Mouse (Mus musculus): ENCODE data around the gene Pigm.

Pigm gene

DNA sequence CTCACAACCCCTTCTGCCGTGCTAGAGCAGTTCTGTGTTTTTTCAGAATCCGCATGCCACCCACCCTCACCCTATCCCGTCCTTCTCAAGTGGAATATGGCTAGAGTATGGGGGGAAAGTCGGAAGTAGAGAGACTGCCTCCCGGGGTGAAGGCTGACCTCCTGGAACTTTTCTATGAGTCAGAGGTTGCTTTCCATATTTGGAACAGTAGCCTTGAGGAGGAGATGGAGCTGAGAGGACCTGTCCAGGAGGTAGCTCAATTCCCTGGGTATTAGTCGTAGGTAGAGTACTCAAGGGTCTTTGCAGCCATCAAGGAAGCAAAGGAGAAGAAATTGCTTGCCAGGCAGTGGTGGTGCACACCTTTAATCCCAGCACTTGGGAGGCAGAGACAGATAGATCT is 24.3 kb upstream of the Pigm start:
- no peak for DNase-seq (ENCODE audit: low read depth, low spot score)

DNA sequence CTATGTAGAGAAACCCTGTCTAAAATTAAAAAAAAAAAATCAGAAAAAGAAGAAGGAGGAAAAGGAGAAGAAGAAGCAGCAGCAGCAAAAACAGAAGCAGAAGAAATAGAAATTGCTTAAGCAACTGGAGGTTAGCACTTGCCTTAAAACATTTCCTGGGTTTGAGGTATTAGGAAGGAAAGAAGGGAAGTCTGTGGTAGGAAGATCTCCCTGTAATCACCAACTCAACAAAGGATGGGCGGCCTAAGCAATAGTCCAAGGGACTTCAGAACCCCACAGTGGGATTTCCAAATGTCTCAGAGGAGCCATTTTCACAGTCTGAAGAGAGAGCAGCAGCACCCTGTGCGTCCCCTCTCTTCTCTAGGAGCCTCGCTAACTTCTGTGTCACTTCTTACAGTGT is 23.9 kb upstream of the Pigm start:
- no peak for DNase-seq (ENCODE audit: low read depth, low spot score)

DNA sequence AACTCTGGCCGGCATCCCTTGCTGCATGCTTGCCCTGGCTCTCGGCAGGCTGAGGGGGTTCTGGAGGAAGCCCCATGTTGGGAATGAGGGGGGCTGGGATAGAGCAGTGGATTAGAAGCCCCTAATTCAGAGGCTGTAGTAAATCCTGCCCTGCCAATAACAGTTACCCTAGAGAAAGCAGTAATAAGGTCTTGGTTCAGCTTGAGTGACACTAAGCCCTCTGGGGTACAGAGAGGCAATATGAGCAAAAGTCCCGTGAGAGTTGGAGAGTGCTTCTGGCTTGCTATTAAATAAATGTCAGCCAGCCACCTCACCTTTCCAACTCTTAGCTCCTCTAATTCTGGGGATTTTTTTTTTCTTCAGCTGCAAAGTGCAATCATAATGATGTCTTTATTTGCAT is 21.0 kb upstream of the Pigm start:
- no peak for DNase-seq (ENCODE audit: low read depth, low spot score)

DNA sequence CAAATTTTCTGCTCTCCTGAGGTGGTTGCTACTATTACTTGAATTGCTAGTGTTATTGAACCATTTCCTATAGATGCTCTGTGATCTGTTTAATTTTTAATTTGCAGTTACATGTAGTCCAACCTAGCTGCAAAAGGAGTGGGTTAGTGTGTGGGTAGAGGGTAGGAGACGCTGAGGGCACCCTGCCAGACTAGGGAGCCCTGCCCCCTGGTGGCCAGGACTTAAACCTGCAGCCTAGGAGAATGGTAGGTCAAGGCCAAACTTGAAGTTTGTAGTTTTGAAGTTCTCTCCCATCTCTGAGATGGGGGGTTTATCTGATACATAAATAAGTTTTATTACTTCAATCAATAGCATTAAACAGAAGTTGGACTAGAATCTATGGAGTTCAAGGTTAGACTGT is 18.8 kb upstream of the Pigm start:
- DNase-seq (ENCODE audit: low read depth, low spot score) = peak; percentile 61

DNA sequence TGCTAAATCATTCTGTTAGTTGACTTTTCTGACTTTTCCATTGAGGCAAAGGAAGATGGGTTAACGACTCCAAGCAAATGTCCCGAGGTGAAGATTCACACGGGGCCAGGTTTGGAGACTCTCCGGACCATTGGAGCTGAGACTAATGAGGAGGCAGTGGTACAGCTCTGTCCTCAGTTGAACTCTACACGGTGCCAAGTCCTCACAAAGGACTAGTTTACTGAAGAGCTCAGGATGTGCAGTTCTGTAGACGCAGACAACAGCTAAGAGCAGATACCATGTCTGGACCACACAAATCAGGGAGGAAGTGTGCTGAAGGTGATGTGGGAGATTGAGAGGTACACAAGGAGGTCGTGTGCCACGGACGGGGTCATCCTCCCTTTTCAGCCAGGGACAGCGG is 18.0 kb upstream of the Pigm start:
- DNase-seq (ENCODE audit: low read depth, low spot score) = no peak

DNA sequence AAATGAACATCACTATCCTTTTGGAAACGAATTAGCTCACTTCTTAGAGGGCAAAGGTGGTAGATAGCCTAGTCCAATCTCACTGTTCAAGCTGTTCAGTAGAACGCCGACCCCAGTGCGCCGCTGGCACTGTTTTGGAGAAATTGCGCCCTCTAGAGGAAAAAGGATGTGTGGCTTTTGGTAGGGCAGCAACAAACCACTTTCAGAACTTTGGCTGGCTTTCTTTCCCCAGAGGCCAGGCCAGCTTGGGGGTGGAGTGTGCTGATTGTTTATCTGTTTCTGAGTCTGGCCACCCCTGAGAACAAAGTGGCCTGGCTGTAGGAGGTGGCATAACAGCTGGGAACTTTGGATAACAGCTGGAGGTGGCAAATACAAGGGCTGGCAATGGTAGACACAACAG is 11.7 kb upstream of the Pigm start:
- DNase-seq (ENCODE audit: low read depth, low spot score) = peak; percentile 87

DNA sequence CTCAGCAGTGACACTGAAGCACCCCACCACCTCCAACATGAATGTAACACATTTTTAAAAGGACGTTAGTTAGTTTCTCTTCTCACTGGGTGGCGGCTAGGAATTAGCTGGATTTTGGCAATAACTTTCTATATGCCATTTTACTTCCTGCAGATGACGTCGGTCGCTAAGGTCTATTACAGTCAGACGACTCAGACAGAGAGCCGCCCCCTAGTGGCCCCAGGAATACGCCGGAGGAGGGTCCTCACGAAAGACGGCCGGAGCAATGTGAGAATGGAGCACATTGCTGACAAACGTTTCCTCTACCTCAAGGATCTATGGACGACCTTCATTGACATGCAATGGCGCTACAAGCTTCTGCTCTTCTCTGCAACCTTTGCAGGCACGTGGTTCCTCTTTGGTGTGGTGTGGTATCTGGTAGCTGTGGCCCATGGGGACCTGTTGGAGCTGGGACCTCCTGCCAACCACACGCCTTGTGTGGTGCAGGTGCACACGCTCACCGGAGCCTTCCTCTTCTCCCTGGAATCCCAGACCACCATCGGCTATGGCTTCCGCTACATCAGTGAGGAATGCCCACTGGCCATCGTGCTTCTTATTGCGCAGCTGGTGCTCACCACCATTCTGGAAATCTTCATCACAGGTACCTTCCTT is 7.5 kb upstream of the Pigm start:
- peak; percentile 91 for DNase-seq (ENCODE audit: low read depth, low spot score)

DNA sequence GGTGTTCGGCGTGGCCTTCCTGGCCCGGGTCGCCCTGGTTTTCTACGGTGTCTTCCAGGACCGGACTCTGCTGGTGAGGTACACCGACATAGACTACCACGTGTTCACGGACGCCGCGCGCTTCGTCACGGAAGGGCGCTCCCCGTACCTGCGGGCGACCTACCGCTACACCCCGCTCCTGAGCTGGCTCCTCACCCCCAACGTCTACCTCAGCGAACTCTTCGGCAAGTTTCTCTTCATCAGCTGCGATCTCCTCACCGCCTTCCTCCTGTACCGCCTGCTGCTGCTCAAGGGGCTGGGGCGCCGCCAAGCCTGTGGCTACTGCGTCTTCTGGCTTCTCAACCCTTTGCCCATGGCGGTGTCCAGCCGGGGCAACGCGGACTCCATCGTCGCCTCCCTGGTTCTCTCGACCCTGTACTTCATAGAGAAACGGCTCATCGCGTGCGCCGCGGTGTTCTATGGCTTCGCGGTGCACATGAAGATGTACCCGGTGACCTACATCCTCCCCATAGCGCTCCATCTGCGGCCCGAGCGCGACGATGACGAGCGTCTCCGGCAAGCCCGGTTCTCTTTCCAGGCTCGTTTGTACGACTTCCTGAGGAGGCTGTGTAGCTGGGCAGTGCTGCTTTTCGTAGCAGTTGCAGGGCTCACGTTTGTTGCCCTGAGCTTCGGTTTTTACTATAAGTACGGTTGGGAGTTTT is 562 bp downstream of the Pigm start:
- DNase-seq (ENCODE audit: low read depth, low spot score) = no peak

DNA sequence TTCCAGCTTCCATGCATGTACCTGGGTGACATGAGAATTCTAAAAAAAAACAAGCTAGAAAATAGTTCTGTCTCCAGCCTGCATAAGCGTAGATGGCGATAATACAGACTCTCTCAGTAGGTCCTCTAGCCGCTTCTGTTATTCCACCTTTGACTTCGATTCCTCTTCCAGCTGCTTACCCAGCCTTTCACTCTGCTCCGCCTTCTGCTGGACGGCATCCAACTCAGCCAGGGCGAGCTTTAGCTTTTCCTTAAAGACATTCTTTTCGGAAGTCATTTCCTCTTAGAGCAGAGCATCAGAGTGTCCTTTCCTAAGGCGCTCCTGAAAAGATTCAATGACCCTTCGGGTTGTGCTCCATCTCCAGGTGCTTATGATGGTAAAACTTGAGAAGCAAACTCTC is 3.7 kb downstream of the Pigm start:
- DNase-seq (ENCODE audit: low read depth, low spot score) = no peak

DNA sequence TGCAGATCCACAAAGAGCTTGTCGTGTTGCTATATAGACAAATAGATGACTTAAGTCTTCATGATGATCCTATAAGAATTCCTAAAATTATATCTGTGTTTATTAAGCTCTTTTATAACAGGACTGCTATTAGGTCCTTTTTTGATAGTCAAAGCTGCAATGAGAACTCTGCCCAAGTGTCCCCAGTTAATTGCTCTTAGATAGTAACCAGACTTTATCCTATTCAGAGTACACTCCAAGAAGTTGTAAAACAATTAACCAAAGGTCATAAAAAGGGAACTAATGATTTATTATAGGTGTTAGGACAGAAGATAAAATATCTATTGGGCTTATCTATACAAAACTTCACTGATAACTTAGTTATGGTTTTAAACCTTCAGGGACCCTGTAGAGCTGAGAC is 5.7 kb downstream of the Pigm start:
- no peak for DNase-seq (ENCODE audit: low read depth, low spot score)

DNA sequence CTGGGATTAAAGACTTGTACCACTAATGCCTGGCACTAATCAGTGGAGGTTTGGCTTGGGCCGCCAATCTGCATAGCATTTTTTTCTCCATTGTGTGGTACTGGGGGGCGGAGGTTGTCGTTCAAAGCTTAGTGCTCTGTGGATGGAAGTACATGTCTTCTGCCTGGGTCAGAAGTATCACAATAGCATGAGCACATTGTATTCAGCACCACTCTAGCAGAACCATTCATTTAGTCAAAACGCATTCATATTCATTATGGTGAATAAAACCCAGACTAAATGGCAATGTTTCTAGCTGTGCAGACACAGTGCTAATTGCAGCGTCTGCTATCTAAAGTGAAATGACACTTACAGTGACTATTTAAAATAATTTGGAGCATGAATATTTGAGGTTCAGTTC is 10.9 kb downstream of the Pigm start:
- DNase-seq (ENCODE audit: low read depth, low spot score) = no peak

DNA sequence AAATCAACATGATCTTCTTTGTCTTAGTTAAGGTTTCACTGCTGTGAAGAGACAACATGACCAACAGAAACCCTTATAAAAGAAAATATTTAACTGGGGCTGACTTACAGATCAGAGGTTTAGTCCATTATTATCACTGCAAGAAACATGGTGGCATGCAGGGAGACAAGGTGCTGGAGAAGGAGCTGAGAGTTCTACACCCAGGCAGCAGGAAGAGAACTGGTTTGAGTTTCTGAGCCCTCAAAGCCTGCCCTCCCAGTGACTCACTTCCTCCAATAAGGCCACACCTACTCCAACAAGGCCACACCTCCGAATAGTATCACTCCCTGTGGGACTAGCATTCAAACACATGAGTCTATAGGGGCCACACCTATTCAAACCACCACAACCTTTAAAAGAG is 14.4 kb downstream of the Pigm start:
- DNase-seq (ENCODE audit: low read depth, low spot score) = peak; percentile 48

DNA sequence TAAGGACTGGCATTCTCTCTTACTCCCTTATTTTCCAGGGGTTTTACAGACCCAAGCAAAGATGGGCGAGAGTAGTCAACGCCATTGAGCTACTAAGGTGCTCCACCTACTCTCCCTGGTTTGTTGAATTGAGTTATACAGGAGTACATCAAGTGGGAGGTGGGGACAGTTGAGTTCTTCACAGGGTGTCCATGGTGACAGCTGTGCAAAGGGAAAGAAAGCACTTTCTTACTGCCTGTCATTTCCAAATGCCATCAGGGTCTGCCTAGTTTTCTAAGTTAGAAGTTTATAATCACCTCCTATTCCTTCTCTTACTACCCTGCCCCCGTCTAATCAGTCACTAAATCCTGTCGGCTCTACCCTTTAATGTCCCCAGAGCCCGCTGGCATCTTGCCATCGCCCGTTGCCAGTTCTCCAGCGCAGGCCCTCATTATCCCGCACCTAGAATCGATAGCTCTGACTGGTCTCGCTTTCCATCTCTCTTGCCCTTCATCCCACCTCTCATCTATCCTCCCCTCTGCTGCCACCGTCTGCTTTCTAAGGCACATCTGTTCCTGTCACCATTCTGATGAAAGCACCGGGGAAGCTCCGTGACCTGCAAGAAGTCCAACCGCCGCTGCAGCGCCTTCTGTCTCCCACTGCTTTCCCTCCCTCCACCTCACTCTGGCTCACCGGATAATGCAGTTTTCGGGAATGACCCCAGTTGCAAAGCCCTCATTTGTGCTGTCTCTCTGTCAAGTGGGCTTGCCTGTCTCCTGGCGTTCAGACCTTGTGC is 15.6 kb downstream of the Pigm start:
- no peak for DNase-seq (ENCODE audit: low read depth, low spot score)

DNA sequence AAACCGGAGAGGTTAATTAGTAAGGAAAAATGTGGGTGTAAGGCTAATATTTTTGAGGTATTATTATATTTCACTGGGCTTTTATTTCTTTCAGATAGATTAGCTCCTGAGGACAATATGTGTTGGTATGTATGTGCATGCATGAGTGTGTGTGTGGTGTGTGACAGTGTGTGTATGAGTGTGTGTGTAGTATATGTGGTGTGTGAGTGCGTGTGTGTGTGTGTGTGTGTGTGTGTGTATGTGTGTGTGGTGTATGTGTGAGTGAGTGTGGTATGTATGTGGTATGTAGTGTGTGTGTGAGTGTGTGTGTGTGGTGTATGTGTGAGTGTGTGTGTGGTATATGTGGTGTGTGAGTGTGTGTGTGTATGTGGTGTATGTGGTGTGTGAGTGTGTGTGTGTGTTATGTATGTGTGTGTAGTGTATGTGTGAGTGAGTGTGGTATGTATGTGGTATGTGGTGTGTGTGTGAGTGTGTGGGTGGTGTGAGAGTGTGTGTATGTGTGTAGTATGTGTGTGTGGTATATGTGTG is 16.4 kb downstream of the Pigm start:
- no peak for DNase-seq (ENCODE audit: low read depth, low spot score)

DNA sequence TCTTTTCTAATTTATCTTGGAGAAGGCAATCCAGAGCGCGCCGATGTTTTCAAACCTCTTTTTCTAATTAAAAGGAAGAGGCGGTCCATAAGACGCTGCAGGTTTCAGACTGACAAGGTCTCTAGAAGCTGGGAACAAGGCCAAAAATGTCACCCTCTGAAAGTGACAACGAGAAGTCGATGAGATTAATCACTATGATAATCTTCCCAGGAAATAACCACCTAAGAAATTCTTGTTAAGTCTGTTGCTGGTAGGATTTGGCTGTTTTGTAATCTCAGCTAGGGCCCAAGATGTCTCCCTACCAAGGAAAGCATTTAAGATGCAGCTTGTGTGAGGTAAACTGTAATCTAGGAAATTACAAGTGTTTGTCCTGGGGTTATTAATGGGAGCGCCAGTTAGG is 17.4 kb downstream of the Pigm start:
- DNase-seq (ENCODE audit: low read depth, low spot score) = no peak

DNA sequence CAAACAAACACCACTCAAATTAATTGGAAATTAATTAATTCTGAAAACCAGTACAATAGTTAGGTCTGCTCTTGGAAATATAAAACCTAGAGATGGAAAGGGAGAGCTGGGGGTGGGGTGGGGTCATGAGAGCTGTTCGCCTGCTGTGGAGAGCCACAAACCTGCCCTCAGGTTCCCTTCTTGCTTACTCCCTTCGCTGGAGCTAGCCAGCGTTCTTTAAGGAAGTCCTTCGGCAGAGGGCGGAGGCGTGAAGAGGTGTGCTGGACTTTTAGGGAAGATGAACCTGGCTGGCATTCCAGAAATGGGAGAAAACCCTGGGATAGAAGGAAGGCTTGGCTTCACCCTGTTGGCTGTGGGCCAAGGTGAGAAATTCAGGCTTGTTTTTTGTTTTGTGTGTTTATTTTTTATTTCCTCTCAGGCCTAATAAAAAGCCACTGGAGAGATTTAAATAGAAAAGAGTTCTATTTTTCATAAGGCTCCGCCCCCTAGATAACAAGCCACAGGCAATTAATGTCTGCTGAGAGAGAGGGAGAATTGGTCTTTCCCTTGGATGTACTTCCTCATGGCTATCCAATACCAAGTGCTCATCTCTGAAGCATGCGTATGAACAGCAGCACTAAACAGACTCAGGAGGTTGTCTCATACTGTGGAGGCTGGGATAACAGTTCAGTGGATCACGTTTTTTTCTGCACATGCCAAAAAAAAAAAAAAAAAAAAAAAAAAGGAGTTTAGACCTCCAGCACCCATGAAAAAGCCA is 20.8 kb downstream of the Pigm start:
- DNase-seq (ENCODE audit: low read depth, low spot score) = no peak

DNA sequence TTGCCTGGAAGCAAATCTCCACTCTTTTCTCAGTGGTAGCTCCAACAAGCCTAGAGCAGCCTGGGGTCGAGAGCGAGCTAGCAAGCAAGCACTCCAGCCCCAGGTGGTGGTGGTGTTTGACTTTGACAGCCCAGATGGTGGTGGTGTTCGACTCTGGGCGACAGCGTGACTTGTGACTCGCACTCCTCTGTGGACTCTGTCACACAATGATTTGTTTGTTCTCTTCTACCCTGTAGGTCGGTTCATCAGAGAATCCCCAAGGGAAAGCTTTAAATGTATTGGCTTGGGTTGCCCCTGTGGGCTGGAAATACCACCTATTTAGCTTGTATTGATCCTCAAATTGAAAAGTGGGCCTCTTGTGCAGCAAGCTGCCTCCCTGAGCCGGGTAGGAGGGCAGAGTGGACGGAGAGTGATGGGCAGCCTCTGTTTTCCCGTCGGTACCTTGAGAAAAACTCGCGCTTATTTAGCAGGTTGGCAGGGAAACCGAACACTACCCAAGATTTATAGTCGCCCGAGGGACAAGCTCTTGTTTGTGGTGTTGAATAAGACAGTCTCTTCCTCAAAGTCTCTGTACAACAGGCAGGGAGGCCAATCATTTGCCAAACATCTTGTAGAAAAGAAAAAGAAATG is 29.8 kb downstream of the Pigm start:
- DNase-seq (ENCODE audit: low read depth, low spot score) = no peak

DNA sequence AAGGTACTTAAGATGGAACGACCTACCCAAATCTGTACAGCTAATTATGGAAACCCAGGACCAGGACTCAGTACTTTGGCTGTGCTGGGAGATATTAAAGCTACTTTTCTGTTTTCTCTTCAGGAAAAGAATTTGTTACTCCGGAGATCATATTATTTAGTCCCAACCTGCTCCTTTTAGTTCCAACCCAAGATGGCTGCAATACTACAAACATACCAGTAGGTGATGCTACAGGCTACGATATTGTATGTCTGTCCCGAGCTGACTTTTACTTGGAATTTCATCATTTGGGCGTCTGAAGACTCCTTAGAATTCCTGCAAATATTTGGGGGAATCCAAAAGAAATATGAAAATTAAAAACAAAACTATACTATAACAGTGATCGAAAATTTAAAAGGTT is 32.6 kb downstream of the Pigm start:
- peak; percentile 71 for DNase-seq (ENCODE audit: low read depth, low spot score)

DNA sequence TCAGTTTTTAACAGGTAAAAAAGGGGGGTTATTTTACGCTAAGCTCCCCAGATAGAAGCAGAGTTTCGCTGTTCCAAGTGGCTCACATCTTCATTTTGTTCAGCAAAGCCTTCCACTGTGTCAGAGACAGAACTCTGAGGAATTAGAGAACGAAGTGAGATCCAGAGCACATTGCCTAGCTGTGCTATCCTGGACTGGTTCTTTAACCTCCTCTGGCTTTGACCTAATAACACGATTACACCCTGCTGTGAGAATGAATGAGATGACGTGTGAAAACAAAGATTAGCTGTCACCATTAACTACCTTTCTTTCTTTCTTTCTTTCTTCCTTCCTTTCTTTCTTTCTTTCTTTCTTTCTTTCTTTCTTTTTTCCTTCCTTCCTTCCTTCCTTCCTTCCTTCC is 33.1 kb downstream of the Pigm start:
- no peak for DNase-seq (ENCODE audit: low read depth, low spot score)

DNA sequence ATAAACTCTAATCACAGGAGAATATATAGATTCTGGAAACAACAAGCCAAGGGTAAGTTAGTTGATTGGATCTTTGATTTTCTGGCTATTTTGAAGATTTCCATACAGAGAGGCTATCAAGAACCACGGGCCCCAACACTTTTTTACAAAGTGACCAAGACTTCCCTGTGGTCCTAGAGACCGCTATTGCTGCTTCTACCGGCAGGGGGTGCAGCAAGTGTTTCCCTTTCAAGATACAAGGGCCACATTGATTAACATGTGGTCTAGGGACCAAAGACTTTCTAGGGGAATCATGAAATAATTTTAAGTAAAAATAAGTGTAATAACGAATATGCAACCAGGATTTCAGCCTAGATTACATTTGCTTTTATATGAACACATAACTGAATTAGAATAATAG is 34.5 kb downstream of the Pigm start:
- peak; percentile 28 for DNase-seq (ENCODE audit: low read depth, low spot score)

DNA sequence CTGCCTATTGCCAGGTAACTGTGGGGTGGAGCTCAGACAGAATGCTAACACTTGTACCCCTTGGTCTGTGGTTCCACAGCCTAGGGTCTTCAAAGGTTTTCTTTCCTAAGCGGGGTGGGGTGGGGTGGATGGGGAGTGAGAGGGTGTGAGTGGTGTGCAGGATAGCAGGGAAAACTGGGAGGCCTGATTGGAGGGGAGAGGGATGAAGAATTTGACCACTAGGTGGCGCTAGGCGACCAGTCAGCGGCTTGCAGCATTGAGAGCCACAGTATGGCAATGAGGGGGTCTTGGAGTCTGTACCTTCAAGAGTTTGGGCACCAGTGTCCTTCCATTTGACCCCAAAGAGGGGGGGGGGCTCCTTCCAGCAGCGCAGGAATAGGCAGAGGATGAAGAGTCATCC is 35.9 kb downstream of the Pigm start:
- DNase-seq (ENCODE audit: low read depth, low spot score) = peak; percentile 61

Data from ES-CJ7 (cell line).